Mouse (Mus musculus): ENCODE data around the gene Id2. TPM values are rescaled to one million over a fixed set of nuclear protein-coding genes. Genes with fewer than 3 reads are reported as not detected.

Gene Id2
- polyA plus RNA-seq, 1 experiment: 327 TPM

GRCm38 (mm10) chr12:25083260-25084178 lies 13.4 kb downstream of the Id2 start:
- no peak for DNase-seq (ENCODE audit: low spot score)

GRCm38 (mm10) chr12:25074344-25074743 lies 22.6 kb downstream of the Id2 start:
- no peak for DNase-seq (ENCODE audit: low spot score)

DNA sequence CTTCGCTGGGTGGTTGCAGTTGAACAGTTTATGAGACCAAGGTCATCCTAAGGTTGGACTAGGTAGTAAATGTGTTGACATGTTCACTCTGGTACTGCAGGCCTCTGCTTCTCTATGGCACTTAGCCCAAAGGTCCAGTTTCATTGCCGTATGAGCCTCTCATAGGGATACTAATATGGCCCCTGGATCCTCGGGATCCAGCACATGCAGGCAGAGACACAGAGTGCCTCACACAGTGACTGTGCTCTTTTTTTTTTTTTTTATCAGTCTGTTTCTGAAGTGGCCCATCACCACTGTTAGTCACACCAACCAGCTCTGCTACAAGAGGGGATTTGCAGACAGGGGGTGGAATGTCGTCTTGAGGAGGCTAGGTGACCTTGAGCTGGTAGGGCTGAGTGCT lies 23.6 kb downstream of the Id2 start:
- DNase-seq (ENCODE audit: low spot score): no peak

DNA sequence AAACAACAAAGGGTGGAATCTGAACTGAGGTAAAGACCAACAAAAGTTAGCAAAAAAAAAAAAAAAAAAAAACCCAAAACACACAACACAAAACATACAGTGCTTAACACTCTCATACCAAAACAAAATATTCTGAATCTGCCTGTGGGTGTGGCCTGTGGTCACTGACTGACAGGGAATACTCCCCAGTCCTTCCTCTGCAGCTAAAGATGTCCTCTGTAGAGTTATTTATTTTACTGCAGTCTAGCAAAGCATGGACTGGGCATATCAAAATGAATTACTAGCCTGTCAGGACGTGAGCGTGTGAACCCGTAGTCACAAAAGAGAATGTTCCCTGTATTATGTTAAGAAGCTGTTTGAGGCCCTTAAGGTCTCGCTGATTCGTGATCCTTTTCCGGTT lies 34.7 kb downstream of the Id2 start:
- no peak for DNase-seq (ENCODE audit: low spot score)

GRCm38 (mm10) chr12:25060901-25061300 lies 36.0 kb downstream of the Id2 start:
- DNase-seq (ENCODE audit: low spot score): no peak

- DNase-seq (ENCODE audit: low spot score): no peak
Measured at GRCm38 (mm10) chr12:25059487-25060200, 37.3 kb downstream of the Id2 start.

GRCm38 (mm10) chr12:25054963-25055362 lies 42.0 kb downstream of the Id2 start:
- no peak for DNase-seq (ENCODE audit: low spot score)

- no peak for DNase-seq (ENCODE audit: low spot score)
Measured at GRCm38 (mm10) chr12:25054511-25054910, 42.4 kb downstream of the Id2 start.

DNA sequence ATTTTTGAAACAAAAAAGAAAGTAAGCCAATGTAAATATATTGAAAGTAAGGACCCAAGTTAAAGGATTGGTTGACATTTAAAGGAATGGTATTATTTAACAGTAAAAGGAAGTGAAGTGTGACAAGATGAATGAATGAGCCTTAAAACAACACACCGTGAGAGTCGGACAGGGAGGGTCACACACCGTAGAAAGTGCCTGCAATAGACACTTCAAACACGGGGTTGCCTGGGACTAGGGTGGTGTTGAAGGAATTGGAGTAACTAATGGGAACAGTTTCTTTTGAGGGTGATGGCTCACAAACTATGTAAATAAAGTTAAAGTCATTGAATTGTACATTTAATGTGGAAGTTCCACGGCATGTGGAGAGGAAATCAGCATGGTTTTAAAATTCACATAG lies 47.7 kb downstream of the Id2 start:
- no peak for DNase-seq (ENCODE audit: low spot score)

DNA sequence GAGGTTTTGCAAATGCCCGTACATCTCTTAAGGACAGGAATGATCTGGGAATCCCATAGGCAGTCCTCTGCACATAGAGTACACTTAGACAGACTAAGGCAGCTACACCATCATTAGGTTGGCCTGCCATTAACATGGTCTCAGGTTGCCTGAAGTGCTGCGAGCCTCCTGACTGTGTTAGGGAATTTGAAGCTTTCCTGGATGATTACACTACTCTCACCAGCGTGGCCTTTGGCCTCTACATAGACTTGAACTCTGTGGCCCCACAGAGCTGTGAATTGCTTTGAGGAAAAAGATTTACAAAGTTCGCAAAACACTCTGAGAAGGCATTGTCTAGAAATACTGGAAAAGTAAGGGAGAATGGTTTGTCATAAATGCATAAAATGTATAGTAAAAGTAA lies 52.4 kb downstream of the Id2 start:
- no peak for DNase-seq (ENCODE audit: low spot score)

DNA sequence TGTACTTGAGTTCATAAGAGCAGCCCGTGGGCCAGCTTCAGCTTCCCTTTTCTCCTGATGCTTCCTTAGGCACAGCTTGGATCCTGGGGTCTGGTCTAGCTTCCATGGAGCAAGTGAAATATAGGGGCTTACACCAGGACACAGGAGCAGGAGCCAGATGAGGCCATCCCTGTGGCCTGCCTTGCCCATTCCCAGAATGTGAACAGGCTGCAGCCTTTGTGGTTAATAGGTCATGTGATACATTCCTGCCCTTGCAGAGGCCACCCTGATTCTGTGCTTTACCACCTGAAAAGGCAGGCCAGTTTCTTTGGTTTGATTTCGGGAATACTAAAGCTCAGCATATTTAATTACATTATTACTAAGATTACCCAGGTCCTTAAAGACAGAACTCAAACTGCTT lies 52.9 kb downstream of the Id2 start:
- no peak for DNase-seq (ENCODE audit: low spot score)

Other genes starting within 250 kb of the Id2 start
- 95.9 and 101 TPM in 2 replicates for gene Kidins220, start 122.2 kb downstream of the Id2 start, polyA plus RNA-seq (2012; rRNA removed)